Comparison of ENCODE assay signal across 28 mouse cellular contexts in genomic region chr6:146847402-146847801, GRCm38 (mm10). TPM values are rescaled to one million over a fixed set of nuclear protein-coding genes. Genes with fewer than 3 reads are reported as not detected.
"Had no signal": no experiment of that assay in that cellular context is flagged by ENCODE, and none has a peak within 500 bp of the region (broad histone marks: within the 10 kb centered on the region; RNA-seq: fewer than 3 reads in every experiment).

No protein-coding gene starts in this region.

- H3K9me3 ChIP-seq: liver, embryonic 15.5 days; lung, embryonic 15.5 days; megakaryocyte, embryonic 14.5 days; midbrain, embryonic 13.5 days; midbrain, embryonic 15.5 days; neural tube, embryonic 12.5 days had no signal

- H3K27ac ChIP-seq: liver, embryonic 15.5 days; macrophage; midbrain, embryonic 13.5 days; midbrain, embryonic 15.5 days; neural tube, embryonic 12.5 days had no signal

- H3K4me1 ChIP-seq: midbrain, embryonic 15.5 days; neural tube, embryonic 12.5 days had no signal

- H3K27me3 ChIP-seq: liver, embryonic 15.5 days; lung, embryonic 15.5 days; midbrain, embryonic 13.5 days; midbrain, embryonic 15.5 days; neural tube, embryonic 12.5 days had no signal

- DNase-seq: liver, postnatal 0 days; lung, adult 2 months; lung, postnatal 14 days; lung, postnatal 36 days; right cerebral cortex, postnatal 14 days; right cerebral cortex, postnatal 4 days; spleen, adult 18-20 months; thymus, adult 18-20 months; thymus, postnatal 14 days; thymus, postnatal 36 days had no signal

- H3K4me2 ChIP-seq: liver, embryonic 15.5 days; lung, embryonic 15.5 days; midbrain, embryonic 11.5 days; midbrain, embryonic 13.5 days; midbrain, embryonic 15.5 days; neural tube, embryonic 12.5 days had no signal

- H3K4me3 ChIP-seq: liver, embryonic 15.5 days; lung, embryonic 15.5 days; megakaryocyte, embryonic 14.5 days; midbrain, embryonic 13.5 days; midbrain, embryonic 15.5 days; neural tube, embryonic 12.5 days had no signal

- H3K36me3 ChIP-seq: liver, embryonic 15.5 days; lung, embryonic 15.5 days; midbrain, embryonic 13.5 days; midbrain, embryonic 15.5 days; neural tube, embryonic 12.5 days had no signal

- ATAC-seq: liver, postnatal 0 days; lung, postnatal 0 days; midbrain, embryonic 13.5 days; midbrain, embryonic 15.5 days had no signal

- H3K9ac ChIP-seq: liver, embryonic 15.5 days; liver, postnatal 0 days; lung, embryonic 15.5 days; midbrain, embryonic 13.5 days; midbrain, embryonic 15.5 days; neural tube, embryonic 12.5 days had no signal

RNA-seq across cellular contexts. Expression of gene Smco2, which starts 2.5 kb away (rescaled TPM):
- total RNA-seq: megakaryocyte progenitor cell, adult 5-6 weeks; midbrain, postnatal 0 days; monocyte, adult 5-6 weeks; neutrophil, adult 5-6 weeks had no signal
- polyA plus RNA-seq: liver, embryonic 15.5 days; liver, postnatal 0 days; lung, embryonic 15.5 days; lung, postnatal 0 days; macrophage; midbrain, embryonic 11.5 days; midbrain, embryonic 13.5 days; midbrain, embryonic 15.5 days; midbrain, postnatal 0 days; neural tube, embryonic 12.5 days; neural tube, embryonic 14.5 days; small intestine, adult 2 months; stomach, embryonic 14.5 days; stomach, embryonic 16.5 days; thymus, postnatal 0 days had no signal

RNA-seq across cellular contexts. Expression of gene Arntl2, which starts 51.5 kb away (rescaled TPM):
- total RNA-seq: megakaryocyte progenitor cell, adult 5-6 weeks had no signal
